Mouse (Mus musculus): ENCODE measurements at regions not wholly inside any gene's neighbourhood (a gene's known extent, or its start where the extent isn't known, plus 50 kb on each side); places are given as distances from the start of the nearest gene placed in this dataset.

GRCm38 (mm10) chr12:77143521-77143920, 94.4 kb upstream of the Fut8 start:
- WGBS: 50% methylated on average over 6 of the region's 6 CpGs
- H3K4me3 ChIP-seq: no peak overlapping the region
- no peak for ATAC-seq (ENCODE audit: insufficient number of reproducible peaks, low FRiP score, low TSS enrichment, low read depth)
- no peak overlapping the region for H3K27ac ChIP-seq
- H3K36me3 ChIP-seq: no peaks in the 10 kb centered on the region
- H3K27me3 ChIP-seq: no peaks in the 10 kb centered on the region
- H3K9me3 ChIP-seq: no peaks in the 10 kb centered on the region
- H3K9ac ChIP-seq: no peak overlapping the region
- H3K4me1 ChIP-seq: no peaks in the 10 kb centered on the region
- no peak overlapping the region for H3K4me2 ChIP-seq

GRCm38 (mm10) chr12:77143105-77143504, 94.8 kb upstream of the Fut8 start:
- no peak for ATAC-seq (ENCODE audit: insufficient number of reproducible peaks, low FRiP score, low TSS enrichment, low read depth)
- no peaks in the 10 kb centered on the region for H3K4me1 ChIP-seq
- no peak overlapping the region for H3K4me3 ChIP-seq
- no peaks in the 10 kb centered on the region for H3K27me3 ChIP-seq
- 88% methylated on average over 12 of the region's 12 CpGs for WGBS
- no peaks in the 10 kb centered on the region for H3K36me3 ChIP-seq
- no peak overlapping the region for H3K4me2 ChIP-seq
- H3K9ac ChIP-seq: no peak overlapping the region
- H3K27ac ChIP-seq: no peak overlapping the region
- no peaks in the 10 kb centered on the region for H3K9me3 ChIP-seq

DNA sequence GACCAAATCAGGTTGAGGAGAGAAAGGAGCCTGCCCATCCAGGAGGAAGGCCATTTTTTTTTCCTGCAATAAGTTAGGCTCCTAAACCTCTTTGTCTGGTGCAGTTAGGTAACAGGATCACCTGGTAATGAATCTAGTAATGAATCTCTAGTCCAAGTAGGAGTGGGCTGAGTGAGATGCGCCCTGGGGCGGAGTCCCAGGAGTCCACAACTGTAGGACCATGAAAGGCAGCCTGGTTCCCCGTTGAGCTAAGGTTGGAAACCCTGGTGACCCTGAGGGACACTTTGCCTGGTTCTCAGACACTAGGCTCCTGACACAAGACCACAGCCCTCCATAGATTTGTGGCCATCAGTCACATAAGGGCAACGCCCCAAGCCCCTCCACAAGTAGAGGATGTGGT, 95.7 kb upstream of the Fut8 start:
- Histone ChIP-seq H3K36me3 (no peaks in the 10 kb centered on the region), H3K27ac (no peak overlapping the region), H3K4me3 (no peak overlapping the region), H3K4me1 (no peaks in the 10 kb centered on the region), H3K9me3 (no peaks in the 10 kb centered on the region), H3K27me3 (no peaks in the 10 kb centered on the region), H3K4me2 (no peak overlapping the region), H3K9ac (no peak overlapping the region)
- 81% methylated on average over 4 of the region's 4 CpGs for WGBS
- no peak for ATAC-seq (ENCODE audit: insufficient number of reproducible peaks, low FRiP score, low TSS enrichment, low read depth)

GRCm38 (mm10) chr12:77141260-77142201, 96.4 kb upstream of the Fut8 start:
- no peak for ATAC-seq (ENCODE audit: insufficient number of reproducible peaks, low FRiP score, low TSS enrichment, low read depth)
- Histone ChIP-seq H3K4me3 (no peak overlapping the region), H3K36me3 (no peaks in the 10 kb centered on the region), H3K27me3 (no peaks in the 10 kb centered on the region), H3K4me1 (no peaks in the 10 kb centered on the region), H3K9me3 (no peaks in the 10 kb centered on the region), H3K9ac (no peak overlapping the region), H3K27ac (no peak overlapping the region), H3K4me2 (no peak overlapping the region)
- WGBS: 70% methylated on average over 8 of the region's 8 CpGs

DNA sequence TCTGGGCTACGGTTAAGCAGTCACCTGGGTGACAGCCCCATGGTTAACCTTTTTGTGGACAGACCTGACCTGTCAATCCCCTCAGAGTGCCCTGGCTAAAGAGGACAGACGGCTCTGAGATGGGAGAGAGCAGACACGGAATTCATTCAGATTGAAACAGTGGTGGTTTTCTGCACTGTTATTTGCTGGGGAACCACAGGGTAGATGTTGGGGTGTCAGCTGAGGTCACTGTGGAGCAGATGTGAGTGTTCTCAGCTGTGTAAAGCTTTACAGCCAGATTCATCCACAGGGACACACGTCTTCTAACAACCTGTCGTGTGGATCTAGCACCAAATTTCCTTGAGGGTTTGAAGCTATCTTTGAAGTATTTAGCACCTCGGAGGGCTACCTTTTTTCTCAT, 97.3 kb upstream of the Fut8 start:
- 48% methylated on average over 6 of the region's 6 CpGs for WGBS
- Histone ChIP-seq H3K4me1 (no peaks in the 10 kb centered on the region), H3K4me3 (no peak overlapping the region), H3K9ac (no peak overlapping the region), H3K27me3 (no peaks in the 10 kb centered on the region), H3K36me3 (no peaks in the 10 kb centered on the region), H3K27ac (no peak overlapping the region), H3K4me2 (no peak overlapping the region), H3K9me3 (no peaks in the 10 kb centered on the region)
- no peak for ATAC-seq (ENCODE audit: insufficient number of reproducible peaks, low FRiP score, low TSS enrichment, low read depth)

DNA sequence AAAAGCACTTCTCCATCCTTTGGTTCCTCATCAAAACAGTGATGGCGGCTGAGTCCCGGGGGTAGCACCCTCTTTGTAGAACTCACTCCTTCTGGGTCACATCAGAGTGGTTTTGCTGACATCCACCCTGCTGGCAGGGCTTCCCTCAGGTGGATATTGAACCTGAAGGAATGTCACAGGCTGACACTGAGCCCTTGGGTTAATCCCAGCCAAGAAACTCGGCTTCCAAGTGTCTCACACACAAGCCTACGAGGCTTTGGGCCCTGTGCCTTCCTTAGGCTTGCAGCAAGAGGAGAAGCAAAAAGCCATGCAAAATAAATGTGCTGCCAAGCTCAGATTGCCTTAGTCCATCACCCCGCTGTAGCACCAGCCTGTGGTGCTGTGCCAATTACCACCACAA, 97.8 kb upstream of the Fut8 start:
- Histone ChIP-seq H3K9ac (no peak overlapping the region), H3K4me3 (no peak overlapping the region), H3K36me3 (no peaks in the 10 kb centered on the region), H3K27me3 (no peaks in the 10 kb centered on the region), H3K27ac (no peak overlapping the region), H3K9me3 (no peaks in the 10 kb centered on the region), H3K4me2 (no peak overlapping the region), H3K4me1 (no peaks in the 10 kb centered on the region)
- WGBS: 79% methylated on average over 5 of the region's 5 CpGs
- ATAC-seq (ENCODE audit: insufficient number of reproducible peaks, low FRiP score, low TSS enrichment, low read depth): no peak

DNA sequence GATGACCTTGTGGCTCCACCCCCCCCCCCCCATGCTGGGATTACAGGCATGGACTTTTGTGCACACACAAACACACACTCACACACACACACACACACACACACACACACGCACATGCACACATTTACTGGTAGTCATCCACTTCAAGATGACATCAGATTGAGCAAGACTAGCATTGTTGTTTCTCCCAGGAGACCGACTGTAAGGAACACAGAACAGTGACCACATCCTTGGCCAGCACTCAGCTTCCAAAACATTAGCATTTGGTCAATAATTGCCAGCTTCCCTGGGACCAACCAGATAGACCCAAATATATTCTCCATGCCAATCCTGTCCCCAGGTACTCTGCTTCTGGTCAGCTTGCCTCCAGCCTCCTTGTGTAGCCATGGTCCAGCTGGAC, 98.2 kb upstream of the Fut8 start:
- WGBS: 87% methylated on average over 2 of the region's 2 CpGs
- Histone ChIP-seq H3K4me3 (no peak overlapping the region), H3K4me1 (no peaks in the 10 kb centered on the region), H3K27me3 (no peaks in the 10 kb centered on the region), H3K9me3 (no peaks in the 10 kb centered on the region), H3K27ac (no peak overlapping the region), H3K4me2 (no peak overlapping the region), H3K36me3 (no peaks in the 10 kb centered on the region), H3K9ac (no peak overlapping the region)
- ATAC-seq (ENCODE audit: insufficient number of reproducible peaks, low FRiP score, low TSS enrichment, low read depth): no peak

DNA sequence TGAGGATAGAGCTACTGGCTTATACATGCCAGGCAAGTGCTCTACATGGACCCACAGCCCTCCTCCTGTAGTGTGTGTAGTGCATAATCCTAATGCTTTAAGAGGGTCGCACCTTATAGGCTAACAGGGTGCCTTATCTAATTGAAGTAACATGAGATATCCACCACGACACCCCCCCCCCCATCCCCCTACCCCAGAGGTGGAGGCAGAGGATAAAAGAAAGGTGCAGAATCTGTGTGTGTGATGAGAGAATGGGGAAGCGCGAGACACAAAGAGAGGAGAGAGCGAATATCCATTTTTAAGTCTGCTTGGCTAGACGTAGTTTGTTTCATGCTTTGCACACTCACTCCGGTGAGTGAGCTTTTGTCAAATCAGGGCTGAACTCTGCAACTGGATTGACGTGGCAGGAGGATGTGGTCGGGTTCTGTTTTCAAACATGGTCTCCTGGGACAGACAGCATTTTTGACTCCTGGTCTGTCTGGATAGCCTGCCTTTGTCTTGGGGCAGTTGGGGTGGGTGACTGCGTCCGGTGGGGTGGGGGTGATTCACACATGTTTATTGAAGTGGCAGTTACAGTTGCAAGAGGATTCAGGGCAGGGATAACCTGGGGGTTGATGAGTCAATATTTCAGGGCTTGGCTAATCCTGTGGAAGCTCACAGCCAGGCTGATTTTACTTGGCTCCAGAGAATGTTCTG, 99.3 kb upstream of the Fut8 start:
- Histone ChIP-seq H3K27ac (no peak overlapping the region), H3K9ac (no peak overlapping the region), H3K4me3 (no peak overlapping the region), H3K4me2 (no peak overlapping the region), H3K36me3 (no peaks in the 10 kb centered on the region), H3K9me3 (no peaks in the 10 kb centered on the region), H3K27me3 (no peaks in the 10 kb centered on the region), H3K4me1 (no peaks in the 10 kb centered on the region)
- WGBS: 73% methylated on average over 11 of the region's 11 CpGs
- ATAC-seq (ENCODE audit: insufficient number of reproducible peaks, low FRiP score, low TSS enrichment, low read depth): no peak

DNA sequence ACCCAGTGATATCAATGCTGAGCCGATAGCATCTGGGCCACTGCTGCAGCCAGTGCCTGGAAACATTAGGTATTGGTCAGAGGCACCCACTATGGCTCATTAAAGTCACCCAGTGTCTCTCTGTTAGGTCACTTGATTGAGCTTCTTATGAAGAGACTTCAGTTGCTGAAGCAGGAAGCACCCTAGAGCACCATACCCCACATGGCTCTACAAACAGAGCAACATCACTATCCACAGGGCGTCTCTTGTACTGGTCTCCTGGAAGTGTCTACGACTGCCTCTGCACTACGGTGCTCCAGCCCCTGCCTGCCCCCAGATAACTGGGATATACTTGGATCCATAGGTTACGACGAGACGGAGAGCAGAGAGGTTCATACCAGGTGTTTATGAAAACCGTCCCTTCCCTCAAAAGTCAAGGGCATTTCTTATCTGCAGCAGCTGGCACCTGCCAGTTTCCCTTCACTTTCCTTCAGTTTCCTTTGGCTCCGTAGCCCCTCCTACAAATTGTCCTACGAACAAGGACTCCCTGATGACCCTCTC, 100.6 kb upstream of the Fut8 start:
- H3K4me3 ChIP-seq: no peak overlapping the region
- no peak overlapping the region for H3K27ac ChIP-seq
- H3K9me3 ChIP-seq: no peaks in the 10 kb centered on the region
- H3K4me1 ChIP-seq: no peaks in the 10 kb centered on the region
- H3K9ac ChIP-seq: no peak overlapping the region
- no peaks in the 10 kb centered on the region for H3K27me3 ChIP-seq
- no peak for ATAC-seq (ENCODE audit: insufficient number of reproducible peaks, low FRiP score, low TSS enrichment, low read depth)
- H3K4me2 ChIP-seq: no peak overlapping the region
- H3K36me3 ChIP-seq: no peaks in the 10 kb centered on the region
- WGBS: 87% methylated on average over 10 of the region's 10 CpGs

GRCm38 (mm10) chr12:77135661-77136060, 102.3 kb upstream of the Fut8 start:
- Histone ChIP-seq H3K4me2 (no peak overlapping the region), H3K9ac (no peak overlapping the region), H3K4me1 (peaks cover 2% of the 10 kb centered on the region; the same call in 1 of the 2 replicates), H3K4me3 (no peak overlapping the region), H3K27me3 (no peaks in the 10 kb centered on the region), H3K9me3 (no peaks in the 10 kb centered on the region), H3K27ac (no peak overlapping the region), H3K36me3 (no peaks in the 10 kb centered on the region)
- ATAC-seq (ENCODE audit: insufficient number of reproducible peaks, low FRiP score, low TSS enrichment, low read depth): no peak
- WGBS: 86% methylated on average over 6 of the region's 6 CpGs

DNA sequence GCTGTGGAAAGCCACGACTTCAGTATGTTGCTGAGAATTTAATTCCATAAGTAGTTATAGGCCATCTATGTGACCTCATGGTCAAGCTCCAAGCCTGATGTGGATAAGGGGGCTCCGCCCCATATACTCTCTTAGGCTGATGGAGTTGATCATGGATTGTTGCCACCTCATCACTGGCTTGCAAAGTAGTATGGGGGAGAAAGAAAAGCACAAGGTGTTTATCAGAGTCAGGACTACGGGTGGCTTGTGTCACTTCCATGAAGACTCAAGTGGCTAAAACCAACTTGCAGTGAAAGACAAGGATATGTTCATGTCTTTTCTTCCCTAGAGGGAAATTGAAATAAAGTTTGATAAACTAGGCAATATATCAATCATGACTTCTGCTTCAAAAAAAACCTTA, 102.9 kb upstream of the Fut8 start:
- no peak for ATAC-seq (ENCODE audit: insufficient number of reproducible peaks, low FRiP score, low TSS enrichment, low read depth)
- H3K4me3 ChIP-seq: no peak overlapping the region
- no peak overlapping the region for H3K9ac ChIP-seq
- no peak overlapping the region for H3K4me2 ChIP-seq
- no peaks in the 10 kb centered on the region for H3K9me3 ChIP-seq
- no peaks in the 10 kb centered on the region for H3K36me3 ChIP-seq
- 90% methylated on average over 3 of the region's 3 CpGs for WGBS
- H3K4me1 ChIP-seq: peaks cover 3% of the 10 kb centered on the region; the same call in 1 of the 2 replicates
- H3K27me3 ChIP-seq: no peaks in the 10 kb centered on the region
- no peak overlapping the region for H3K27ac ChIP-seq

- Histone ChIP-seq H3K4me3 (no peak overlapping the region), H3K27me3 (no peaks in the 10 kb centered on the region), H3K9ac (no peak overlapping the region), H3K4me2 (no peak overlapping the region), H3K9me3 (no peaks in the 10 kb centered on the region), H3K36me3 (no peaks in the 10 kb centered on the region), H3K27ac (no peak overlapping the region), H3K4me1 (peaks cover 6% of the 10 kb centered on the region; the same call in 1 of the 2 replicates)
- no peak for ATAC-seq (ENCODE audit: insufficient number of reproducible peaks, low FRiP score, low TSS enrichment, low read depth)
- WGBS: 62% methylated on average over 9 of the region's 9 CpGs
Measured at GRCm38 (mm10) chr12:77134306-77135010, 103.5 kb upstream of the Fut8 start.
